Comparison of ENCODE assay signal across 17 mouse cellular contexts in genomic region chr7:134001581-134001980, GRCm38 (mm10).
DNase-seq lines count a peak whose midpoint lies in the region; ATAC-seq and TF ChIP-seq lines count a peak whose summit lies in the region.
"Had no signal": no experiment of that assay in that cellular context is flagged by ENCODE, and none has a peak within 500 bp of the region (broad histone marks: within the 10 kb centered on the region; RNA-seq: fewer than 3 reads in every experiment).

No protein-coding gene starts in this region.

- H3K27me3 ChIP-seq in Patski, result no peaks in the 10 kb centered on the region
- H3K27me3 ChIP-seq: forebrain, embryonic 15.5 days; heart, embryonic 13.5 days; hindbrain, embryonic 12.5 days had no signal

- no peak for ATAC-seq in Patski
- ATAC-seq: forebrain, embryonic 15.5 days; hindbrain, embryonic 16.5 days had no signal

- POLR2A ChIA-PET in Patski (lab: Charles Lee), result no interaction called here

- TF ChIP-seq CTCF in Patski (IDR thresholded peaks at IDR 0.05), result no peak

- in situ Hi-C loops in Patski (cut with MboI; ENCODE audit: low pct_unique_long_range_greater_than_20kb), result no loop called here

- DNase-seq in adrenal gland, adult 8-10 months, result peak; percentile 9
- DNase-seq in adrenal gland, postnatal 25 days, result no peak
- DNase-seq in 3T3-L1 (ENCODE audit: low read depth, low spot score) (peak; percentile 90), Patski (ENCODE audit: low read depth, low spot score) (peak; percentile 64), MN1 (ENCODE audit: low spot score) (no peak)
- DNase-seq in kidney, adult 18-20 months, result no peak
- no peak for DNase-seq in kidney, postnatal 4 days
- DNase-seq: cerebellum, adult 2 months; cerebellum, postnatal 10 days; gastrocnemius, postnatal 36 days; heart, adult 11 months; heart, postnatal 36 days; kidney, adult 11 months had no signal

- CTCF ChIA-PET in Patski (lab: Charles Lee), result no interaction called here

Comparison
In these comparisons a context has a peak if more than half of its experiments do, and no peak if none do; other contexts are left out.
1. DNase-seq: peak in adrenal gland, adult 8-10 months (single experiment), 3T3-L1 (single experiment) and Patski (single experiment); none in adrenal gland, postnatal 25 days (single experiment), kidney, adult 18-20 months (single experiment), kidney, postnatal 4 days (0 of 2) and MN1 (single experiment).